Mouse (Mus musculus): Measurements from ENCODE around the gene Cryge.

Cryge gene

GRCm38 (mm10) chr1:65012726-65013125, 38.2 kb downstream of the Cryge start:
- DNase-seq (ENCODE audit: low spot score): no peak

GRCm38 (mm10) chr1:65010153-65010552, 40.8 kb downstream of the Cryge start:
- DNase-seq (ENCODE audit: low spot score): no peak

GRCm38 (mm10) chr1:65005575-65005974, 45.4 kb downstream of the Cryge start:
- DNase-seq (ENCODE audit: low spot score): no peak

- DNase-seq (ENCODE audit: low spot score): no peak
Measured at GRCm38 (mm10) chr1:65004526-65004925, 46.4 kb downstream of the Cryge start.

All from ovary, postnatal 10 days (tissue).